Mouse (Mus musculus) heart, postnatal 25 days (tissue): Measurements from ENCODE around the gene Lect2. TPM values are rescaled to one million over a fixed set of nuclear protein-coding genes. Genes with fewer than 3 reads are reported as not detected.

Experiments
- DNase-seq: peaks from one replicate; pipeline ENCODE4 v3.0.0; 2022; ENCODE audit warnings: low spot score
- intact Hi-C: fragments of 180-260 bp; cut with DNase I; formaldehyde crosslinking; loops from one replicate; pipeline ENCODE4 v1.15.1; 2025
- total RNA-seq, 2 experiments: library from RNA; stranded (reverse); gene quantifications; 2 replicates each; pipeline ENCODE4 v1.2.3; 2021

Lect2 gene
- total RNA-seq, 2 experiments from 2014 or later, result not detected

DNA sequence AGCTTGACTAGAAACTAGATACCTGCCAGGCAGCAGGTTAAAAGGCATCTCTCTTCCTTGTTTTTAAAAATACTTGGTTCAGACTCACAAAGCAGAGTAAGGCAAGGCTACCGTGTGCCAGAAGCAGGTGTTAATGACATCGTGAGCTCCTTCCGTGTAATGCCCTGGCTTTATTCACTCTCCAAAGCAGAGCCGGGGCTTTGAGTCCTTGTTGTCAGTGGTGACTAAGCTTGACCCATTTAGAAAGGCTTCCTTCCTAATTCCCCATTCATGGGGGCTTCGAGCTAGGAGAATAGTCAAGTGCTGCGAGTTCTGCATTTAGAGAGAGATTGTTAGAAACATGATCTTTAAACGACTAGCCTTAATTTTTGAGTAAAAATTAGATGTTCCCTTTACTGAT lies 31.5 kb downstream of the Lect2 start:
- no peak for DNase-seq
- intact Hi-C loops, result no loop called here

DNA sequence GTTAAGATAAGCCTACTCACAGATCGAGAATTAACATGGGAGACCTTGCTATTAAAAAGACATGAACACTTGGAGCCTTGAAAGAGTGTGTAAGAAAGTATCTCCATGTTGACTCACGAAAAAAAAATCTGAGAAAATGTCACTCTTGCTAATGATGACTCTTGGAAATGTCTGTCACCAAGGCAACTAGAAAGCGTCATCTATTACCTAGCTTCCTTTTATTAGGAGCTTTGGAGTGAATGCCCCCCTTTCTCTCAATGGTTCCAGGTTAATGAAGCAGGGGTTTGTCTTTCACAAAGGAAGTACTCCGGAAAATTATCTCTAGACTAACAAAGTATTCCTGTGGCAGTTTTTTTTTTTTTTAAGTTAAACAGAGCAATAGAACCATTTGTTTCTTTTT lies 32.0 kb downstream of the Lect2 start:
- DNase-seq, result no peak
- intact Hi-C loops, result no loop called here

DNA sequence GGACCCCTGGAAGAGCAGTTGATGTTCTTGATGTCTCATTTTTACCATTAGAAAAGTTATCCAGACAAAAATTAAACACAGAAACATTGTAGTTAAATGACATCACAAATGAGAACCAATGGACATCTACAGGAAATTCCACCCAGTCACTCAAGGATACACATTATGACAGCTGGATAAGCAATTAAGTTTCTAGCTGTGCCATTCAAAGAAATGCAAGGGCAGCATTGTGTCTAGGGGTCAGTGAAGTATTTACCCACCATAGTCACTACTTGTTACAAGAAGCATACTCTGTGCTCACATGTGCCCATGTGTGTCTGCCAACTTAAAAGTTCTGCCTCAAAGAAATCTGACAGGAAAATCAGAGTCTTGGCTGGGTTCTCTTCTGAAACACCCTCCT lies 34.7 kb downstream of the Lect2 start:
- intact Hi-C loops, result no loop called here
- no peak for DNase-seq

DNA sequence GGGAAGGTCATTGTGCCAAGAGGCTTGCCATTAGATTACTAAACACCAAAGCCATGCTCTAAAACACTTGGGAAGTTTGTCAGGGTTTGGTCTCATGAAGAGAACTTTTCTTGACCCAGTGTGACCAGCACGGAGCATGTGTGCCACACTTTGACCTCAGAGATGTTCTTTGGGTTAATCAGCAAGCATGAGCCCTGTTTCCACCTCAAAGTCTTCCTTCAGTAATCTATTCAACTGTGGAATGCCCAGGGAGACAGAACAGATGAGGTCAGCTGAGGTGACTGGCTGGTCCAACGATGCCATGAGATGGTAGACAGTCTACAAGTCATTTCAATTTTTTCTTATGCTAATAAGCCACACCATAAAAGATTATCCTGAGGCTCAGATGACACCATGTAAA lies 38.5 kb downstream of the Lect2 start:
- intact Hi-C loops, result no loop called here
- no peak for DNase-seq

DNA sequence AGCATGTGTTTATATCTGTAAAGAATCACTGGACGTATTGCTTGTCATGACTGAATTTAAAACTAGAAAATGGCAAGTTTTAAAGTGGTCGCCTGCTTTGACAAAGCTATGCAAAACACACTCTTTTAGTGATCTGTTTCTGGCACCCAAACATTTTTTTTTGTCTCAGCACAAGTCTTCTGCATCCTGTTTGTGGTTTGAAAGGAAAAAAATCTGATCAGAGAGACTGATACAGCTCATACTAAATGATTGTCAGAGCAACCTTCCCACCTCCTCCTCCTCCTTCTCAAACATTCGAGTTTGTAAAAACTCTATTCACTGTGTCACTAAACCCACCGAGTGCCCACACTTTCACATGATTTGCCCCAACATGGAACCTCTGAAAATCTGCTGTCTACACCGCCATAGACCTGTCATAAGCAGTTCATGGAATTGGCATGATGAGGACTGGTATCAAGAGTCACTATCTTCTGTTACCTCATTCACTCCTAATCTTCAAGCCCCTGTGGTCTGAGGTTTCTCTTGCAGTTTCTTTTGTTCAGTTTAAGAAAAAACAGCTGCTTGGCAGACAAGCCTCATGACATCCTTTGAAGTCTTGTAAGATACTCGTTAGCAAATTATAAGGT lies 41.3 kb downstream of the Lect2 start:
- intact Hi-C loops, result no loop called here
- DNase-seq, result no peak

DNA sequence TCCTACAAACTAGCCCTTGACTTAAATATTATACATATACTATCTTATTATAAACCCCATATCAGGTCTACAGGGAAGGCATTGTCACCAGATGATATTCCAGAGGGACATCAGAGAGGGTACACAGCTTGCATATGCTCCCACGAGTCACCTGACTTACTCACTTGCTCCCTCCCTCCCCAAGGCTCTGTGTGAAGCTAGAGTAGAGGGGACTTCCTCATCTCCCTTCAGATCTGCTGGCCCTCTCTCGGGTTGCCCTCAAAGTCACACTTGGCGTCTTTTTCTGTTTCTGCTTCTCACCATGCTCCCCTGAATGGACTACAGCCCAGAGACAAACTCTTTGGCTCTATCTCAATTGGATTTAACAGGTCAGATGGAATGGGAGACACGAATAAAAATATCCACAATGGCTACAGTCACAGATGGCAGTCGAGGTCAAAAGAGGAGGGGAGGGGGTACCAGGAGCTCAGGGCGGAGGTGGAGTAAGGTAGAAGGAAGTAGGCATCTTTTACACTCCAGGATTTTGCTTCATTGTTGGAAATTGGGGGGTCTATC lies 46.4 kb downstream of the Lect2 start:
- no peak for DNase-seq
- intact Hi-C loops, result no loop called here

DNA sequence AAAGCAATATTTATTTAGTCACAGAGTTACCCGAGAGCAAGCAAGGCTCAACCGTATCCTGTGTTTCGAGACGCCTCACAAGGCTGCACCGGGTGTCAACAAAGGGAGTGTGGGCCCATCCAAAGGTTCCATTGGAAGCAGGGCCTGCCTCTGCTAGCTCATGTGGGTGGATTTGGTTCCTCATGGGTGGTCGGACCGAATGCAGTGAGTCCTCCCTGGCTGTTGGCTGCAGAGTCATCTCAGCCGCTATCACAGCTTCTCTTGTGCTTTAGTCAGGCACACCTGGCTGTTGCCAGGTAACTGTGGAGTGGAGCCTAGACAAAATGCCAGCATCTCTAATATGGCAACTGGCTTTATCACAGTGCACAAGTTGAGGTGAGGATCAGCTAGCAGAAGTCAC lies 47.7 kb downstream of the Lect2 start:
- intact Hi-C loops, result no loop called here
- no peak for DNase-seq

DNA sequence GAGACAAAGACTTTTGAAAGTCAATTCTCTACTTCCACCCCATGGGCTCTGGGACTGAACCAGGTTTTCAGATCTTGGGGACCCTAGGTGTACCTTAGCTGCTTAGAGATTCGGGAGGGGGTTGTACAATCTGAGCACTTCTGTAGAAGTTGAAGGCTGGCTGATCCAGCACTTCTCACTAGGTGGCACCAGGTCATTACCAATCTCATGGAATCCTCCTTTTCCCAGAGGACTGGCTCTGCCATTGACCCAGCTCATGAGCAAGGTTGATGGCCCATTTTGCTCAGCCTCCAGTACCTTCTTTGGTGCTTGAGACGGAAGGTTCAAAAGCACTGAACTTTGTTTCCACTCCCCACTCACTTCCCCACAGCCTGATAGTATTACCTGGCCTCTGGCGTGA lies 48.2 kb downstream of the Lect2 start:
- intact Hi-C loops, result no loop called here
- no peak for DNase-seq

DNA sequence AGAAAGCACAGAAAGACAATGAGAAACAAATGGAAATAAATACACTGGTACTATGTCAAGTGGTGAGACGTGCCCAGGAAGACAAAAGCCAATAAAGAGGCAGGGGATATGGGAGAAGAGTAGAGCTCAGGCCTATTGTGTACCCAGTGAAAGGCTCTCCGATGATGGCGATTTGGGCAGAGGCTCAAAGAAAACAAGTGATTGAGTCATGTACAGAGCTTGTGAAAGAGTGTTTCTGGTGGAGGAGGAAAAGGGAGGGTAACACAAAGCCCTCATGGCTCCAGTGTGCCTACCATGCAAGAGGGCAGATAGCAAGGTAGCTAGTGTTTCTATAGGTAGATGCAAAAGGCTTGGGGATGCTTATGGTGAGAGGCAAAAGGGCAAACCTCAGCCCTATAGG lies 53.9 kb downstream of the Lect2 start:
- intact Hi-C loops, result no loop called here

More for the DNA sequence above, 53.9 kb downstream of the Lect2 start:
- no peak for DNase-seq

Other genes with a start within 250 kb of the Lect2 start
- gene Gm3045, start 121.9 kb downstream of the Lect2 start, total RNA-seq, result not detected
- gene Slc25a48, start 110.1 kb downstream of the Lect2 start, total RNA-seq, result under 1 TPM in 1 of 2 experiments, not detected in 1; 0.08 TPM
- gene Il9, start 66.3 kb downstream of the Lect2 start, total RNA-seq, result not detected
- under 1 TPM; 0.47 to 0.67 TPM for gene Fbxl21, start 26.0 kb downstream of the Lect2 start, total RNA-seq
- 10 to 100 TPM; 19.3 to 23.4 TPM for gene Tgfbi, start 61.0 kb upstream of the Lect2 start, total RNA-seq
- 10 to 100 TPM; 29.5 to 34.6 TPM for gene Smad5, start 154.5 kb upstream of the Lect2 start, total RNA-seq
- gene Gm45623, start 205.3 kb upstream of the Lect2 start, total RNA-seq, result not detected